In the genomic region with DNA sequence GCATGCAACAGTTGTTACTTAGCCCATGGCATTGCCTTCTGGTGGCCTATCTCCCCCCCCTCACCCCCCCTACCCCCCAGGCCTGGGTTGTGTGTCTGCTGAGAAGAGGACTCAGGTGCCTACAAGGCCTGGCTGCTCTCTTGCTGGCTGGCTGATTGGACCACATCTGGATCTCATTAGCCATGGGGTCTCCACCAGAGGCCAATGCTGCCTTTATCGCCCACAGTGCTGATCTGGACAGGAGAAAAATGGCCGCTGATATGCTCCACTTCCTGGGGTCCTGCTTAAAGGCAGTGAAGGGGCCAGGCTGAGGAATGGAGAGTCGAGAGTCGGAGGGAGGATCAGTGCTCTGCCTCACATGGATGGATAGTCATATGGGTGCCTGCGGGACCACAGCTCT, we compare ENCODE assay signal across 14 mouse cellular contexts.
"Had no signal": no experiment of that assay in that cellular context is flagged by ENCODE, and none has a peak within 500 bp of the region (broad histone marks: within the 10 kb centered on the region; RNA-seq: fewer than 3 reads in every experiment).

No protein-coding gene starts in this region.

- DNase-seq: kidney, adult 18-20 months; kidney, postnatal 14 days; liver; liver, embryonic 13.5 days; liver, postnatal 0 days; lung, postnatal 14 days; midbrain, embryonic 14.5 days; right cerebral cortex, adult 18-20 months; right cerebral cortex, postnatal 25 days; thymus, postnatal 36 days had no signal

- H3K4me1 ChIP-seq: liver, embryonic 13.5 days had no signal

- H3K9me3 ChIP-seq: liver, embryonic 13.5 days; lung, embryonic 15.5 days; midbrain, embryonic 10.5 days; neural tube, embryonic 13.5 days had no signal

- H3K27ac ChIP-seq: limb, embryonic 12.5 days; liver, embryonic 13.5 days; lung, embryonic 15.5 days; midbrain, embryonic 10.5 days; neural tube, embryonic 13.5 days had no signal

- H3K4me3 ChIP-seq: limb, embryonic 12.5 days; liver, embryonic 13.5 days; lung, embryonic 15.5 days; midbrain, embryonic 10.5 days; neural tube, embryonic 13.5 days had no signal

- H3K27me3 ChIP-seq: liver, embryonic 13.5 days; lung, embryonic 15.5 days had no signal

- H3K36me3 ChIP-seq: limb, embryonic 12.5 days; liver, embryonic 13.5 days; lung, embryonic 15.5 days; midbrain, embryonic 10.5 days; neural tube, embryonic 13.5 days had no signal
